Mouse (Mus musculus) CD8-positive naive resting alpha-beta T cell, adult 2 months (primary cell): Measurements from ENCODE around the gene Aoc2.
A peak's percentile ranks its signal among the peaks of the same experiment; 100 is the strongest.

ENCODE experiments used
- DNase-seq, 2 experiments: peaks; one replicate each; pipeline ENCODE4 v3.0.0; 2022; ENCODE audit warnings: low read depth in 2 of 2, low spot score in 2 of 2

Aoc2 gene

DNA sequence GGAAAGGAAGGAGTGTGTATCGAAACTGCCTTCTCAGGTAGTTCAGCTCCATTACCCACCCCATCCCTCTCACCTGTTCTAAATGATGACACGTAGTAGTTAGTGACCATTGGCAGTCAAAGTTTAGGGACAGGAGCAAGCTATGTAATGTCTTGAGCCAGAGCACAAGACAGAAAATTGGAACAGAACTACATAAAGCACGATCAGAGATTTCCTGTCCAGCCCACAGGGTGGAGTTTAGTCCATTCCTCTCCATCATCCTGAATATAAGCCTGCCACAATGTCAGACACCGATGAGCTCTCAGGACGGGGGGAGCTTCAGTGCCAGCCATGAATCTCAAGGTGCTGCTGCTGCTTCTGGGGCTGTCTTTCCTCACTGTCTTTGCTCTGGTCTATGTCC lies at the start of gene Aoc2:
Gene Aoc2 (plus strand): TSS at position 301 of the 400 bp plus-strand sequence.
- no peak for DNase-seq

DNA sequence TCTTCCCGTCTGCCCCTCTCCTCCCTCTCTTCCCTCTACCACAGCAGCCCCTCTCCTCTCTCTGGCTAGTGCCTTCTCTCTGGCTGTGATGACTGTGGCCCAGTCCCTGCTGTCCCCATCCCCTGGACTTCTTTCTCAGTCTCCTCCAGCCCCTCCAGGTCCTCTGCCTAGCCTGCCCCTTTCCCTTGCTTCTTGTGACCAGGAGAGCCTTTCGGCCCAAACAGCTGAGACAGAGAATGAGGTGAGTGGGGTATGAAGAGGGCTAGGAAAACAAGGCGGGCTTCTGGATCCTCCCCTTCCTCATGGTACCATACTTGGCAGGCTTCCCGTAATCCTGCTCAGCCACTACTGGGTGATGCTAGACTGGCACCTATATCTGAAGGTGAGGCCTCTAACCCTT lies 49.6 kb upstream of the Aoc2 start:
- DNase-seq: no peak

GRCm38 (mm10) chr11:101276319-101277070 lies 48.4 kb upstream of the Aoc2 start:
- DNase-seq: no peak

DNA sequence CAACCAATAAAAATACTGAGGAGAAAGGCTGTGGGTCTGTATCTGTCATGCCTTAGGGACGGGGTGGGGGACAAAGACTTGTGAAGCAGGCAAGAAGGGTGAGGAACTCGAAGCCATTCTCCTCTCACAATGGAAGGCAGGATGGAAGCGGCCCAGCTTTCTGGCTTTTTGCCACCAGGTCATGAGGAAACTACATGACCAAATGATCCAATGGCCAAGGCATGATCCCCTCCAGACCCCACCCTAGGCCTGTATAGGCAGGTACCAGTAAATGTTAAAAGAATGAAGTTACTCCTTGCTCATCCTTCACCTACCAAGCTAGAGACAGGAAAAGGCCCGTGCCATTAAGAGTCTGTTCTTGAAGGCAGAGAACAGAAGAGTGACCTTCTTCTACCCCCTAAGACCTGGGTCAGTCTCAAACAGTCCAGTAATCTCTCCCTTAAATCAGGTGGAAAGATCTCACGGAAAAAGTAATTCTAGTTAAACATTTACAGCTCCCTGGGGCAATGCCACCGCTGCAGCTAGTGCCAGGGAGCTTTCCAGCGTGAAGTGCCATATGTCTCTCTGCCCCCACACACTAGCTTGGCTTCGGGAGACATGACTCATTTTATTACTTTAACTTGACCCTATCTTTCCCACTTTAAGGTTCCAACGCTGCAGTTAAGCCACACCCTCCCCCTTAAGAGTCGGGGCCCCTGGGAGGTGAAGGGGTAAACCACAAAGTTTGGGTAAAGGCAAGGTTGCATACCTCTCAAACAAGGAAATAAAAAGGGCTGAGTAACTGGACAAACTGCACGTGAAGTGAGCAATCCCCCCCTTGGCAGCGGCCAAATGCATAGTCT lies 47.3 kb upstream of the Aoc2 start:
- DNase-seq: no peak

GRCm38 (mm10) chr11:101278223-101279192 lies 46.4 kb upstream of the Aoc2 start, which contains the start of the genes Cntd1 and Coa3:
Gene Cntd1 (plus strand): TSS chr11:101279012.
Gene Coa3 (minus strand): TSS chr11:101279114.
- peak; percentile 50 to 64 for DNase-seq

DNA sequence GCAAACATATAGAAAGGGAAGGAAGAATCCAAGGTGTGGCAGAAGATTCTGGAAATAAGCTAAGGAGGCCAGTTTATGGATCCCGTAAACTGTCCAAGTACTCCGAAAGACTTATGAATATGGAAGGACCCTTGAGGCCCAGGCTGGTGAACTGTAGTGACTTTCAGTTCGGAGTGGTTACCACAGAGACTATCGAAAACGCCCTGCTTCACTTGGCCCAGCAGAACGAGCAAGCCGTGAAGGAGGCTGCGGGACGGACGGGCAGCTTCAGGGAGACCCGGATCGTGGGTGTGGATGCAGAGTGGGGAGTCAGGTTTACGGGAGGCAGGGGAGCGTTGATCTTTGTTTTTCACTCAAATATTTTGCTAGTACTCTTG lies 45.7 kb upstream of the Aoc2 start:
- DNase-seq: no peak

- no peak for DNase-seq
Measured at GRCm38 (mm10) chr11:101280837-101281236, 44.0 kb upstream of the Aoc2 start.

DNA sequence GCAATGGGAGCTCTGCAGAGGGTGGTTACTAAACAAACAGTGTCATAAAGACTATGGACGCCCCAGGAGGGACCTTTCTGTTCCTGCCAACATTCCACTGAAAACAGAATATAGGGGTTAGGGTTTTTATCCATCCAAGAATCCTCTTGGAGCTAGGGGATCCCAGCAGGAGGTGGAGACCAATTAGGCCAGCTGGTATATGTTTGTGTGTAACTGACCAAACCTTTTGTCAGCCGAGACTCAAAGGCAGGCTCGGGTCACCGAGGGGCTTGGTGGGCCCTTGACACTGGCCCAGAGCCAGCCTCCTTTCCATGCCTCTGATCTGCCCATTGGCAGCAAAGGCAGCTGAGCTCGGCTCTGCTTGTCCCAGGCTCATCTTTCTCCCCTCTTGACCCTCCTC lies 42.0 kb upstream of the Aoc2 start:
- DNase-seq: no peak

DNA sequence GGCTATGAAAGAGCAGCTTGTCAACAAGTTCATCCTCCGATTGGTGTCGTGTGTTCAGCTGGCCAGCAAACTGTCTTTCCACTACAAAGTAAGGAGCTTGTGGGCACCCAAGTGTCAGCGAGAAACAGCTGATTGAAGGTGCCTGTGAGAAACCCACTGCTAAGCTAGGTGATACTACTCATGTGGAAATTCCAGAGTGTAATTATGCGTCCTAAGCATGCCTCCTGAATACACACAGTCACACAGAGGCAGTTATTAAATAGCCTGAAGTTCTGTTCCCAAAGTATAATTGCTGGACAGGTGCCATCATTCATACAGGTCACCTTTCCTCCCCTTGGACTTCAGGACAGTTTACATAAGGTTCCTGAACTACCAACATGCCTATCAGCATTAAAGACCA lies 41.1 kb upstream of the Aoc2 start:
- DNase-seq: no peak

DNA sequence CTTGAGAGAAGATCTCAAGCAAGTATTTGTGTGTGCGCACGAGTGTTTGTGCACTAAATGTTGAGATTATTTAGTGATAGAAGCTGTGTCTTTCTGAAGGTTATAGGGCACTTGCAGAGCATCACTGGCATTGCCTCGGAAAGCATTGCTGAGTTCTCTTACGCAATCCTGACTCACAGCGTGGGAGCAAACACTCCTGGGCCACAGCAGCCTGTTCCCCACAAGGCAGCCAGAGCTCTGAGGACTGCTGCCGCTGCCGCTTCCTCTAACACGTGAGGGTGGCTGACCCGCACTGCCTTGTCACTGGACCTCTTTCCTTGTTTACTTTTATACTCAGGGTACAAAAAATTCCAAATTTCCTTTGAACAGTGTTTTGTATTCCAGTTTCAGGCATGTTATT lies 37.6 kb upstream of the Aoc2 start:
- no peak for DNase-seq

- DNase-seq: no peak
Measured at GRCm38 (mm10) chr11:101291231-101291630, 33.6 kb upstream of the Aoc2 start.

- no peak for DNase-seq
Measured at GRCm38 (mm10) chr11:101295191-101295590, 29.7 kb upstream of the Aoc2 start.

DNA sequence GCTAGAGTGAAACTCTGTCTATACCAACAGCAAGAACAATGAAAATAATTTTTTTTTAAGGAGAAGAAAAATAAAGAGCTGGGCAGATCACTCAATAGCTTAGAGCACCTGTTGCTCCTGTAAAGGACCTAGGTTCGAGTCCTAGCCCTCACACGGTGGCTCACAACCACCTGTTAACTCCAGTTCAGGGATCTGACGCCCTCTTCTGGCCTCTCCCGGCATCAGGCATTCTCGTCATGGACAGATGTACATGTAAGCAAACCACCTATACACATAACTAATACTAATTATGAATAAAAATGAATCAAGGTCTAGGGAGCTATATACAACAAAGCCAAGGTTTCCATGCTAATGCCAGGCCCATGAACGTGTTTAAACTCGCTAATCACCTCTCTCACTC lies 24.0 kb upstream of the Aoc2 start:
- no peak for DNase-seq

- no peak for DNase-seq
Measured at GRCm38 (mm10) chr11:101301299-101302003, 23.4 kb upstream of the Aoc2 start.

GRCm38 (mm10) chr11:101302004-101302798 lies 22.7 kb upstream of the Aoc2 start, which contains the start of gene Becn1:
Gene Becn1 (minus strand): TSS chr11:101302286.
- peak; percentile 91 to 94 for DNase-seq

DNA sequence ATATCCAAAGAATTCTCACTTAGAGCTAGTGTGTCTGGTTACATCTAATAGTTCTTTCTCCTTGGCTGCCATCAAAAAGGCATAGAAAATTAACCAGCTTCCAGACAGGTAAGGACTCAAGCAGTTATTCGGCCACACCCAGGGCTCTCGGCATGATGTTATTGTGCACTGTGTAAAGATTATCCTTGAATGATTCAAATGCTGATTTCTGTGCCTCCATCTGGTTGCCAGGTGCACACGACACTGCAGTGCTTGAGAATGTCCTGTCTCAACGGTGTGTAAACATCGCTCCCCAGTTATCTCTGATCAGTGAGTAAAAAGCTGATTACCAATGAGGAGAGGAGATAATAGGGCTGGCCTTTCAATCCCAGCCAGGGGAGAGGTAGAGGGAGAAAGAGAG lies 17.1 kb upstream of the Aoc2 start:
- no peak for DNase-seq

- DNase-seq: no peak
Measured at GRCm38 (mm10) chr11:101311083-101311482, 13.8 kb upstream of the Aoc2 start.

GRCm38 (mm10) chr11:101312150-101312549 lies 12.7 kb upstream of the Aoc2 start:
- DNase-seq: no peak

GRCm38 (mm10) chr11:101314567-101314966 lies 10.3 kb upstream of the Aoc2 start:
- no peak for DNase-seq
